In genomic region chr12:83562589-83562988, GRCm38 (mm10) we compare ENCODE assay signal across 25 mouse cellular contexts.
"Had no signal": no experiment of that assay in that cellular context is flagged by ENCODE, and none has a peak within 500 bp of the region (broad histone marks: within the 10 kb centered on the region; RNA-seq: fewer than 3 reads in every experiment).

No protein-coding gene starts in this region.

- ATAC-seq: hindbrain, postnatal 0 days; intestine, embryonic 16.5 days had no signal

- H3K4me2 ChIP-seq: heart, embryonic 11.5 days; heart, embryonic 13.5 days; heart, embryonic 15.5 days; hindbrain, embryonic 13.5 days; hindbrain, embryonic 15.5 days; kidney, embryonic 15.5 days; limb, embryonic 12.5 days; liver, embryonic 11.5 days had no signal

- H3K27ac ChIP-seq: heart, adult 2 months; heart, embryonic 13.5 days; heart, embryonic 15.5 days; hindbrain, embryonic 13.5 days; hindbrain, embryonic 15.5 days; hindbrain, postnatal 0 days; kidney, embryonic 15.5 days; kidney, postnatal 0 days; left cerebral cortex, adult 2 months; limb, embryonic 10.5 days; limb, embryonic 12.5 days had no signal

- H3K4me1 ChIP-seq: heart, embryonic 15.5 days; kidney, embryonic 15.5 days; limb, embryonic 10.5 days; limb, embryonic 12.5 days had no signal

- H3K9me3 ChIP-seq: heart, embryonic 13.5 days; heart, embryonic 15.5 days; hindbrain, embryonic 13.5 days; hindbrain, embryonic 15.5 days; kidney, embryonic 15.5 days; limb, embryonic 10.5 days; limb, embryonic 12.5 days had no signal

- H3K4me3 ChIP-seq: heart, adult 2 months; heart, embryonic 13.5 days; heart, embryonic 15.5 days; hindbrain, embryonic 13.5 days; hindbrain, embryonic 15.5 days; kidney, embryonic 15.5 days; left cerebral cortex, adult 2 months; limb, embryonic 10.5 days; limb, embryonic 12.5 days had no signal

- H3K9ac ChIP-seq: heart, embryonic 13.5 days; heart, embryonic 15.5 days; hindbrain, embryonic 13.5 days; hindbrain, embryonic 15.5 days; kidney, embryonic 15.5 days; limb, embryonic 12.5 days had no signal

- H3K27me3 ChIP-seq: heart, embryonic 13.5 days; heart, embryonic 15.5 days; hindbrain, embryonic 13.5 days; hindbrain, embryonic 15.5 days; kidney, embryonic 15.5 days; limb, embryonic 12.5 days had no signal

- DNase-seq: gastrocnemius, postnatal 14 days; gastrocnemius, postnatal 36 days; heart, adult 11 months; heart, adult 2 months; heart, postnatal 14 days; heart, postnatal 36 days; kidney, adult 11 months; kidney, adult 2 months; kidney, adult 9 months; kidney, postnatal 14 days; kidney, postnatal 36 days; liver had no signal
